Mouse (Mus musculus): ENCODE results near the gene Tmem189.

GRCm38 (mm10) chr2:167596726-167597491 is 92.7 kb downstream of the Tmem189 start:
- TF ChIP-seq POLR2A (IDR thresholded peaks at IDR 0.05; ENCODE audit: extremely low read depth, insufficient read depth, low read length) (no peak), CTCF (IDR thresholded peaks at IDR 0.05; ENCODE audit: extremely low read depth, insufficient read depth, low read length) (no peak)
